Mouse (Mus musculus) thymus, postnatal 25 days (tissue): ENCODE measurements around the gene Olfr488.
"Not testable (repeated sequence)": the region's sequence is repeated elsewhere in the genome, so short reads cannot be mapped to it uniquely, and the experiment has no call there.

Source experiments
- DNase-seq: peaks from one replicate; pipeline ENCODE4 v3.0.0; 2022

The Olfr488 gene

GRCm38 (mm10) chr7:108258247-108258646 is at the start of gene Olfr488:
Olfr488 (minus strand) TSS chr7:108258347.
- no peak for DNase-seq

DNA sequence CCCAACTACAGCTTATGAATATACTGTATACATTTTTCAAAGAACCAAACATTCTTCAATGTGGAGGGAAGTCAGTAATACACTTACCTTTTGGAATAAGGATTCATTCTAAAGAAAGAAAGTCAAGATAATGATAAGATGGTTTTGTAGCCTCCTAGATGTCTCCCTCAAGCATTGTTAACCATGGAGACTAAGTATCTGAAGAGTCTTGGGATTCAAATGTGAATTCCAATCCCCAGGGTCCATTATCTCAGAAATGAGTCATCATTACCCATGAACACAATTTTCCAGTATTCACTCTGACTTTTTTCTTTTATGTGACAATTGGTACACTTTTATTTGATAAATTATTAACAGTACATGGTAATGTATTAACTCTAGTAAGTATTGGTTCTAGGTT is 30.7 kb upstream of the Olfr488 start, which contains the start of gene Olfr490:
Gene Olfr490 (minus strand): TSS at position 101 of the 400 bp plus-strand sequence.
- DNase-seq: no peak

DNA sequence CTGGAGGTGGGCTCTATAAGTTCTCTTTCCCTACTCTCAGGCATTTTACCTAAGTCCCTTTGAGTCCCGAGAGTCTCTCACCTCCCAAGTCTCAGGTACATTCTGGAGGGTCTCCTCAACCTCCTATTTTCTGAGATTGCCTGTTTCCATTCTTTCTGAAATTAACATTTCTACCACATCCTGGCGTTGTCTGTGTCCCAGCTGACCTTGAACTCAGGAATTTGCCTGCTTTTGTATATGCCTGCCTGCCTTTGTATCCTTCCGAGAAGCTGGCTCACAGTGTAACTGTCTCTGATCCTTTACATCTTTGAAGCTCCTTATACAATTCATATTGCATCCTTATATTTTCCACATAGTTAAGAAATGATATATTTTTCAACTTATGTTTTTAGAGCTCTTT is 24.6 kb downstream of the Olfr488 start:
- no peak for DNase-seq

DNA sequence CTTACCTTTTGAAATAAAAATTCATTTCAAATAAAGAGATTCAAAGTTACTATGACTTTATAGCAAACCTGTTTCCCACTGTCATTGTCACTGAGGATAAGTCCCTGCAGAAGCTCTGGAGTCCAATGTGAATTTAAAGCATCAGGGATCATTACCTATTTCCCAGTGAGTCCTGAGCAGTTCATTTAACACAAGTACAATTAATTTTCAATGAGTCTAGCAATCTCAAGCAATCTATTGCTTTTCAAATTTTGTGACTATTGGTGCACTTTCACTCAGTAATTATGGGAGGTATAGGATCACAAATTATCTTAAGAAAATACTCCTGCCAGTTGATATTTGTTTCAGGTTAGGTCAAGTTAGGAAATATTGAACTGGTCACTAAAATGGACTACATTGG is 43.6 kb downstream of the Olfr488 start, which contains the start of gene Olfr487:
Gene Olfr487 (minus strand): TSS at position 101 of the 400 bp plus-strand sequence.
- DNase-seq: not testable (repeated sequence)
